46 mouse cellular contexts compared by ENCODE assay signal in genomic region chr6:24734565-24734964, GRCm38 (mm10). TPM values are rescaled to one million over a fixed set of nuclear protein-coding genes. Genes with fewer than 3 reads are reported as not detected.
"Had no signal": no experiment of that assay in that cellular context is flagged by ENCODE, and none has a peak within 500 bp of the region (broad histone marks: within the 10 kb centered on the region; RNA-seq: fewer than 3 reads in every experiment).

No protein-coding gene starts in this region.

- H3K27me3 ChIP-seq: limb, embryonic 12.5 days; limb, embryonic 13.5 days; limb, embryonic 15.5 days; liver, embryonic 12.5 days; liver, embryonic 13.5 days; liver, embryonic 15.5 days; lung, embryonic 15.5 days; megakaryocyte, embryonic 14.5 days; midbrain, embryonic 12.5 days; midbrain, embryonic 13.5 days; midbrain, embryonic 15.5 days had no signal

- H3K4me3 ChIP-seq: left cerebral cortex, adult 2 months; limb, embryonic 10.5 days; limb, embryonic 12.5 days; limb, embryonic 13.5 days; limb, embryonic 15.5 days; liver, embryonic 12.5 days; liver, embryonic 13.5 days; liver, embryonic 15.5 days; lung, embryonic 15.5 days; megakaryocyte, embryonic 14.5 days; midbrain, embryonic 10.5 days; midbrain, embryonic 12.5 days; midbrain, embryonic 13.5 days; midbrain, embryonic 15.5 days had no signal

- H3K9ac ChIP-seq: limb, embryonic 12.5 days; limb, embryonic 13.5 days; limb, embryonic 15.5 days; liver, embryonic 12.5 days; liver, embryonic 13.5 days; liver, embryonic 14.5 days; liver, embryonic 15.5 days; liver, postnatal 0 days; lung, embryonic 14.5 days; lung, embryonic 15.5 days; midbrain, embryonic 12.5 days; midbrain, embryonic 13.5 days; midbrain, embryonic 15.5 days had no signal

- DNase-seq: left cerebral cortex, postnatal 4 days; liver; liver, embryonic 13.5 days; liver, postnatal 0 days; lung, adult 18-20 months; lung, adult 2 months; lung, postnatal 10 days; lung, postnatal 14 days; lung, postnatal 36 days; lung, postnatal 4 days; midbrain, embryonic 14.5 days had no signal

- H3K9me3 ChIP-seq: limb, embryonic 10.5 days; limb, embryonic 12.5 days; limb, embryonic 13.5 days; limb, embryonic 15.5 days; liver, embryonic 12.5 days; liver, embryonic 13.5 days; liver, embryonic 15.5 days; lung, embryonic 15.5 days; megakaryocyte, embryonic 14.5 days; midbrain, embryonic 10.5 days; midbrain, embryonic 12.5 days; midbrain, embryonic 13.5 days; midbrain, embryonic 15.5 days had no signal

- H3K4me1 ChIP-seq: limb, embryonic 10.5 days; limb, embryonic 12.5 days; limb, embryonic 13.5 days; limb, embryonic 15.5 days; liver, embryonic 12.5 days; liver, embryonic 13.5 days; liver, embryonic 15.5 days; lung, embryonic 15.5 days; megakaryocyte, embryonic 14.5 days; midbrain, embryonic 10.5 days; midbrain, embryonic 12.5 days; midbrain, embryonic 13.5 days; midbrain, embryonic 15.5 days had no signal

- H3K36me3 ChIP-seq: limb, embryonic 10.5 days; limb, embryonic 12.5 days; limb, embryonic 13.5 days; limb, embryonic 15.5 days; liver, embryonic 12.5 days; liver, embryonic 13.5 days; liver, embryonic 15.5 days; lung, embryonic 15.5 days; midbrain, embryonic 10.5 days; midbrain, embryonic 12.5 days; midbrain, embryonic 13.5 days; midbrain, embryonic 15.5 days had no signal

- H3K4me2 ChIP-seq: limb, embryonic 12.5 days; limb, embryonic 13.5 days; limb, embryonic 15.5 days; liver, embryonic 11.5 days; liver, embryonic 12.5 days; liver, embryonic 13.5 days; liver, embryonic 15.5 days; lung, embryonic 14.5 days; lung, embryonic 15.5 days; midbrain, embryonic 11.5 days; midbrain, embryonic 12.5 days; midbrain, embryonic 13.5 days; midbrain, embryonic 15.5 days had no signal

- ATAC-seq: liver, embryonic 12.5 days; liver, postnatal 0 days; lung, postnatal 0 days; midbrain, embryonic 13.5 days; midbrain, embryonic 15.5 days; midbrain, embryonic 16.5 days had no signal

- H3K27ac ChIP-seq: left cerebral cortex, adult 2 months; limb, embryonic 10.5 days; limb, embryonic 12.5 days; limb, embryonic 13.5 days; limb, embryonic 15.5 days; liver, embryonic 12.5 days; liver, embryonic 13.5 days; liver, embryonic 14.5 days; liver, embryonic 15.5 days; lung, embryonic 15.5 days; macrophage; midbrain, embryonic 10.5 days; midbrain, embryonic 12.5 days; midbrain, embryonic 13.5 days; midbrain, embryonic 15.5 days had no signal

RNA-seq across cellular contexts. Expression of gene Hyal6, which starts 1.5 kb away (rescaled TPM):
- total RNA-seq: left cerebral cortex, adult 2 months; left cerebral cortex, adult 8-10 months; left cerebral cortex, postnatal 10 days; left cerebral cortex, postnatal 14 days; left cerebral cortex, postnatal 25 days; left cerebral cortex, postnatal 36 days; left cerebral cortex, postnatal 4 days; liver, adult 2 months; megakaryocyte progenitor cell, adult 5-6 weeks; megakaryocyte, adult 5-6 weeks; megakaryocyte-erythroid progenitor cell, adult 5-6 weeks; monocyte, adult 5-6 weeks had no signal
- polyA plus RNA-seq: limb, embryonic 10.5 days; limb, embryonic 11.5 days; limb, embryonic 12.5 days; limb, embryonic 13.5 days; limb, embryonic 14.5 days; limb, embryonic 15.5 days; liver, adult 2 months; liver, embryonic 11.5 days; liver, embryonic 12.5 days; liver, embryonic 15.5 days; liver, embryonic 16.5 days; lung, adult 2 months; lung, embryonic 14.5 days; lung, embryonic 15.5 days; lung, embryonic 16.5 days; lung, postnatal 0 days; macrophage; midbrain, embryonic 10.5 days; midbrain, embryonic 11.5 days; midbrain, embryonic 12.5 days; midbrain, embryonic 13.5 days; midbrain, embryonic 14.5 days; midbrain, embryonic 15.5 days; midbrain, embryonic 16.5 days; neural tube, embryonic 11.5 days had no signal

RNA-seq across cellular contexts. Expression of gene Hyal4, which starts 13.6 kb away (rescaled TPM):
- total RNA-seq: left cerebral cortex, adult 2 months; left cerebral cortex, adult 8-10 months; left cerebral cortex, postnatal 10 days; left cerebral cortex, postnatal 14 days; left cerebral cortex, postnatal 25 days; left cerebral cortex, postnatal 36 days; left cerebral cortex, postnatal 4 days; megakaryocyte progenitor cell, adult 5-6 weeks; megakaryocyte, adult 5-6 weeks; megakaryocyte-erythroid progenitor cell, adult 5-6 weeks; monocyte, adult 5-6 weeks had no signal
- polyA plus RNA-seq: limb, embryonic 10.5 days; limb, embryonic 11.5 days; limb, embryonic 12.5 days; limb, embryonic 13.5 days; limb, embryonic 14.5 days; liver, adult 2 months; liver, embryonic 11.5 days; liver, embryonic 12.5 days; liver, embryonic 13.5 days; liver, embryonic 14.5 days; liver, embryonic 16.5 days; lung, adult 2 months; lung, embryonic 14.5 days; lung, embryonic 15.5 days; lung, embryonic 16.5 days; lung, postnatal 0 days; macrophage; midbrain, embryonic 10.5 days; midbrain, embryonic 11.5 days; midbrain, embryonic 12.5 days; midbrain, embryonic 13.5 days; midbrain, embryonic 14.5 days; midbrain, embryonic 15.5 days; midbrain, embryonic 16.5 days; neural tube, embryonic 11.5 days had no signal

RNA-seq across cellular contexts. Expression of gene Spam1, which starts 56.4 kb away (rescaled TPM):
- total RNA-seq: left cerebral cortex, adult 2 months; left cerebral cortex, adult 8-10 months; left cerebral cortex, postnatal 10 days; left cerebral cortex, postnatal 14 days; left cerebral cortex, postnatal 25 days; left cerebral cortex, postnatal 36 days; left cerebral cortex, postnatal 4 days; liver, adult 2 months; megakaryocyte progenitor cell, adult 5-6 weeks; megakaryocyte, adult 5-6 weeks; megakaryocyte-erythroid progenitor cell, adult 5-6 weeks; monocyte, adult 5-6 weeks had no signal
- polyA plus RNA-seq: limb, embryonic 10.5 days; limb, embryonic 11.5 days; limb, embryonic 12.5 days; limb, embryonic 13.5 days; limb, embryonic 14.5 days; limb, embryonic 15.5 days; liver, adult 2 months; liver, embryonic 11.5 days; liver, embryonic 12.5 days; liver, embryonic 13.5 days; liver, embryonic 14.5 days; liver, embryonic 15.5 days; liver, embryonic 16.5 days; liver, postnatal 0 days; lung, adult 2 months; lung, embryonic 14.5 days; lung, embryonic 15.5 days; lung, embryonic 16.5 days; lung, postnatal 0 days; macrophage; midbrain, embryonic 10.5 days; midbrain, embryonic 11.5 days; midbrain, embryonic 12.5 days; midbrain, embryonic 13.5 days; midbrain, embryonic 14.5 days; midbrain, embryonic 15.5 days; midbrain, embryonic 16.5 days; neural tube, embryonic 11.5 days had no signal
